Mouse (Mus musculus) layer of hippocampus, adult 8-10 months (tissue): ENCODE results near the gene Tsen34. TPM values are rescaled to one million over a fixed set of nuclear protein-coding genes. Genes with fewer than 3 reads are reported as not detected.
"Not testable (repeated sequence)": the region's sequence is repeated elsewhere in the genome, so short reads cannot be mapped to it uniquely, and the experiment has no call there.

Experiments
- DNase-seq, 2 experiments: peaks; one replicate each; pipeline ENCODE4 v3.0.0; 2022; ENCODE audit warnings: low spot score in 2 of 2
- microRNA-seq, 2 experiments: library from miRNA; unstranded; fragments of <30 nt; microRNA quantifications; one replicate each; pipeline ENCODE4 v1.2.0; 2022
- total RNA-seq, 4 experiments: library from RNA; stranded (reverse); gene quantifications; 2 replicates each; pipeline ENCODE4 v1.2.4; 2022

Gene Tsen34
- total RNA-seq, 4 experiments from 2014 or later: 81.0 to 88.0 (median 82.8) TPM

GRCm38 (mm10) chr7:3715249-3715648, 22.6 kb downstream of the Tsen34 start:
- DNase-seq: no peak

- DNase-seq: not testable (repeated sequence)
Measured at GRCm38 (mm10) chr7:3720268-3720667, 27.6 kb downstream of the Tsen34 start, which contains the start of gene Pirb. Pirb (minus strand) TSS chr7:3720391.

- not testable (repeated sequence) for DNase-seq
Measured at GRCm38 (mm10) chr7:3725459-3725858, 32.8 kb downstream of the Tsen34 start.

- not testable (repeated sequence) for DNase-seq
Measured at GRCm38 (mm10) chr7:3732675-3733074, 40.0 kb downstream of the Tsen34 start.

Small RNA genes lying within 50 kb of the gene (microRNA-seq; reads per million reads assigned to microRNA genes)
- 3.5 to 4.0 reads per million in 2 experiments for gene Mir3572

Other genes starting within 250 kb of the Tsen34 start
- gene Tarm1, start 190.2 kb upstream of the Tsen34 start, total RNA-seq: under 1 TPM in 2 of 4 experiments, not detected in 2; 0.41 to 0.70 TPM
- gene Oscar, start 76.7 kb upstream of the Tsen34 start, total RNA-seq: 1 to 10 TPM in 2 of 4 experiments, under 1 TPM in 2; 0.66 to 1.5 (median 1.1) TPM
- gene Ndufa3, start 75.5 kb upstream of the Tsen34 start, total RNA-seq: 100 to 1,000 TPM; 526 to 633 (median 592) TPM
- gene Tfpt, start 62.9 kb upstream of the Tsen34 start, total RNA-seq: 10 to 100 TPM; 36.3 to 53.8 (median 39.7) TPM
- gene Prpf31, start 62.9 kb upstream of the Tsen34 start, total RNA-seq: 10 to 100 TPM; 50.3 to 53.0 (median 51.0) TPM
- 10 to 100 TPM; 49.6 to 68.5 (median 58.8) TPM for gene Cnot3, start 47.6 kb upstream of the Tsen34 start, total RNA-seq
- gene Leng1, start 27.0 kb upstream of the Tsen34 start, total RNA-seq: 1 to 10 TPM; 4.4 to 6.8 (median 5.5) TPM
- gene Tmc4, start 15.3 kb upstream of the Tsen34 start, total RNA-seq: 10 to 100 TPM in 2 of 4 experiments, 1 to 10 TPM in 2; 6.2 to 12.1 (median 8.8) TPM
- 100 to 1,000 TPM; 171 to 178 (median 173) TPM for gene Mboat7, start 660 bp downstream of the Tsen34 start, total RNA-seq
- 100 to 1,000 TPM; 307 to 490 (median 402) TPM for gene Rps9, start 11.1 kb downstream of the Tsen34 start, total RNA-seq
- gene Pirb, start 27.5 kb downstream of the Tsen34 start, total RNA-seq: under 1 TPM in 3 of 4 experiments, not detected in 1; 0.14 to 0.54 (median 0.52) TPM
- not detected for gene Gm15448, start 132.8 kb downstream of the Tsen34 start, total RNA-seq
- gene Pira2, start 152.2 kb downstream of the Tsen34 start, total RNA-seq: under 1 TPM in 1 of 4 experiments, not detected in 3; 0.23 TPM
- not detected for gene Gm14548, start 205.3 kb downstream of the Tsen34 start, total RNA-seq
- gene Lilra6, start 222.6 kb downstream of the Tsen34 start, total RNA-seq: not detected